Mouse (Mus musculus) small intestine, adult 2 months (tissue): ENCODE results near the gene Gm6401. TPM values are rescaled to one million over a fixed set of nuclear protein-coding genes. Genes with fewer than 3 reads are reported as not detected.
"Not testable (repeated sequence)": the region's sequence is repeated elsewhere in the genome, so short reads cannot be mapped to it uniquely, and the experiment has no call there.

ENCODE experiments used
- H3K27ac ChIP-seq: fragments of 200-500 bp; 2 replicates; pipeline ENCODE4 v1.5.1; 2012; ENCODE audit warnings: low read depth, low read length, control low read depth, inconsistent platforms; ENCODE audit not compliant: insufficient read depth
- H3K27me3 ChIP-seq: fragments of 200-500 bp; 2 replicates; pipeline ENCODE4 v1.6.1; 2012; ENCODE audit warnings: mild to moderate bottlenecking, moderate library complexity, low read length, inconsistent platforms; ENCODE audit not compliant: control insufficient read depth, insufficient read depth
- H3K36me3 ChIP-seq: fragments of 200-500 bp; 2 replicates; pipeline ENCODE4 v1.6.1; 2012; ENCODE audit warnings: mild to moderate bottlenecking, low read length, control low read depth, inconsistent platforms; ENCODE audit not compliant: control insufficient read depth, insufficient read depth
- H3K4me1 ChIP-seq: fragments of 200-500 bp; 2 replicates; pipeline ENCODE4 v1.6.1; 2012; ENCODE audit warnings: low read length, inconsistent platforms, mixed read lengths; ENCODE audit not compliant: control insufficient read depth, insufficient read depth, insufficient read length
- H3K4me3 ChIP-seq: fragments of 200-500 bp; 2 replicates; pipeline ENCODE4 v1.5.1; 2012; ENCODE audit warnings: low read depth, mild to moderate bottlenecking, control low read depth, inconsistent platforms, low read length, moderate library complexity
- WGBS: fragments of 180-500 bp; shearing (Covaris S2); methylation state at CpG from one replicate; pipeline ENCODE4 v1.1.7; 2018; 5-methylcytosine and 5-hydroxymethylcytosine counted together
- polyA plus RNA-seq: library from polyadenylated mRNA; depleted of rRNA; stranded (reverse); fragments of >200 nt; gene quantifications from 2 replicates; pipeline ENCODE4 v1.2.3, GENCODE M21; 2012; rRNA removed

The Gm6401 gene
- not detected in 2 replicates for polyA plus RNA-seq

- H3K4me3 ChIP-seq, H3K27ac ChIP-seq, H3K36me3 ChIP-seq, H3K4me1 ChIP-seq, H3K27me3 ChIP-seq: not testable (repeated sequence)
- WGBS: 69% methylated on average over 1 of the region's 1 CpGs
Observed at GRCm38 (mm10) chr14:41967827-41968226, at the start of gene Gm6401. TSS of gene Gm6401 (minus strand) at chr14:41967927.

GRCm38 (mm10) chr14:41983225-41983624 lies 15.5 kb upstream of the Gm6401 start, which contains the start of gene Gm3543:
TSS of gene Gm3543 (minus strand) at chr14:41983325.
- not testable (repeated sequence) for H3K27me3 ChIP-seq, H3K4me3 ChIP-seq, H3K27ac ChIP-seq, H3K4me1 ChIP-seq, H3K36me3 ChIP-seq
- WGBS: 91% methylated on average over 1 of the region's 1 CpGs

- 61% methylated on average over 3 of the region's 3 CpGs for WGBS
- H3K27me3 ChIP-seq, H3K36me3 ChIP-seq, H3K4me3 ChIP-seq, H3K27ac ChIP-seq, H3K4me1 ChIP-seq: not testable (repeated sequence)
Observed at GRCm38 (mm10) chr14:41968596-41968995, 869 bp upstream of the Gm6401 start.

GRCm38 (mm10) chr14:41964095-41964494 lies 3.6 kb downstream of the Gm6401 start:
- H3K27ac ChIP-seq, H3K27me3 ChIP-seq, H3K36me3 ChIP-seq, H3K4me3 ChIP-seq, H3K4me1 ChIP-seq: not testable (repeated sequence)
- WGBS: 57% methylated on average over 4 of the region's 4 CpGs

GRCm38 (mm10) chr14:41943695-41944094 lies 24.0 kb downstream of the Gm6401 start, which contains the start of gene 1700024B05Rik:
TSS of gene 1700024B05Rik (plus strand) at chr14:41943995.
- not testable (repeated sequence) for H3K27me3 ChIP-seq, H3K4me1 ChIP-seq, H3K36me3 ChIP-seq, H3K4me3 ChIP-seq, H3K27ac ChIP-seq
- WGBS: 74% methylated on average over 2 of the region's 2 CpGs

- H3K4me3 ChIP-seq, H3K27me3 ChIP-seq, H3K27ac ChIP-seq, H3K36me3 ChIP-seq, H3K4me1 ChIP-seq: not testable (repeated sequence)
- no CpG with 5 or more reads among the region's 1 CpGs for WGBS
Observed at GRCm38 (mm10) chr14:41924649-41925048, 43.1 kb downstream of the Gm6401 start, which contains the start of gene 1700049E17Rik1. TSS of gene 1700049E17Rik1 (plus strand) at chr14:41924949.

Other genes starting within 250 kb of the Gm6401 start
- gene Gm7929, start 217.3 kb downstream of the Gm6401 start, polyA plus RNA-seq: not detected in 2 replicates
- gene Gm47189, start 195.5 kb downstream of the Gm6401 start, polyA plus RNA-seq: not detected in 2 replicates
- gene Gm7980, start 60.6 kb downstream of the Gm6401 start, polyA plus RNA-seq: not detected in 2 replicates
- not detected in 2 replicates for gene 1700049E17Rik1, start 43.0 kb downstream of the Gm6401 start, polyA plus RNA-seq
- gene 1700024B05Rik, start 23.9 kb downstream of the Gm6401 start, polyA plus RNA-seq: not detected in 2 replicates
- gene Gm3543, start 15.4 kb upstream of the Gm6401 start, polyA plus RNA-seq: not detected in 2 replicates
- not detected in 2 replicates for gene Gm7951, start 149.4 kb upstream of the Gm6401 start, polyA plus RNA-seq
- not detected in 2 replicates for gene Gm17027, start 194.7 kb upstream of the Gm6401 start, polyA plus RNA-seq
- gene Gm3573, start 222.9 kb upstream of the Gm6401 start, polyA plus RNA-seq: not detected in 2 replicates